Mouse (Mus musculus) heart, embryonic 16.5 days (tissue): ENCODE measurements around the gene Ilkap. TPM values are rescaled to one million over a fixed set of nuclear protein-coding genes. Genes with fewer than 3 reads are reported as not detected.

Experiments
- ATAC-seq: fragments of 200-750 bp; cut with Nextera tagmentation; replicated peaks from 2 replicates; pipeline ENCODE4 v1.8.0; 2017; ENCODE audit warnings: moderate number of reproducible peaks; ENCODE audit not compliant: insufficient read depth, low FRiP score; ENCODE audit errors: extremely low read depth
- H3K27ac ChIP-seq: fragments of 300-500 bp; sonication (generic); 2 replicates; pipeline ENCODE4 v1.5.1; 2014; ENCODE audit warnings: mild to moderate bottlenecking, low read length, control low read depth, moderate library complexity
- H3K27me3 ChIP-seq: fragments of 300-500 bp; sonication (generic); 2 replicates; pipeline ENCODE4 v1.6.1; 2014; ENCODE audit warnings: low read length, mixed read lengths; ENCODE audit not compliant: control insufficient read depth, insufficient read depth
- H3K36me3 ChIP-seq: fragments of 300-500 bp; sonication (generic); 2 replicates; pipeline ENCODE4 v1.6.1; 2014; ENCODE audit not compliant: control insufficient read depth, insufficient read depth
- H3K4me1 ChIP-seq: fragments of 300-500 bp; sonication (generic); 2 replicates; pipeline ENCODE4 v1.6.1; 2014; ENCODE audit warnings: low read length, mixed read lengths; ENCODE audit not compliant: control insufficient read depth, insufficient read depth
- H3K4me2 ChIP-seq: fragments of 300-500 bp; sonication (generic); 2 replicates; pipeline ENCODE4 v1.6.1; 2014; ENCODE audit warnings: low read depth, mild to moderate bottlenecking, control low read depth, low read length
- H3K4me3 ChIP-seq: fragments of 300-500 bp; sonication (generic); 2 replicates; pipeline ENCODE4 v1.5.1; 2014; ENCODE audit warnings: mild to moderate bottlenecking, control low read depth, low read length
- H3K9ac ChIP-seq: fragments of 300-500 bp; sonication (generic); 2 replicates; pipeline ENCODE4 v1.6.1; 2014; ENCODE audit warnings: low read length, control low read depth
- H3K9me3 ChIP-seq: fragments of 300-500 bp; sonication (generic); replicated peaks from 2 replicates; pipeline ENCODE4 v1.6.1; 2016; ENCODE audit warnings: low read length; ENCODE audit not compliant: control insufficient read depth
- WGBS: fragments of 180-500 bp; shearing (Covaris S2); extraction: QIAGEN DNeasy Blood & Tissue Kit; methylation state at CpG from one replicate; pipeline ENCODE4 v1.1.7; 2014; 5-methylcytosine and 5-hydroxymethylcytosine counted together
- polyA plus RNA-seq: library from polyadenylated mRNA; unstranded; fragments of >200 nt; fragmentation: Nextera tagmentation; extraction: Ambion mirVana; gene quantifications from 2 replicates; pipeline ENCODE4 v1.2.1, GENCODE M21; 2015

Gene Ilkap
- polyA plus RNA-seq, 1 experiment from 2014 or later: 113 TPM

- H3K27me3 ChIP-seq: no peaks in the 10 kb centered on the region
- no peak overlapping the region for H3K4me2 ChIP-seq
- H3K9me3 ChIP-seq: no peaks in the 10 kb centered on the region
- no peak for ATAC-seq
- WGBS: 66% methylated on average over 10 of the region's 10 CpGs
- peaks cover 5% of the 10 kb centered on the region for H3K4me1 ChIP-seq
- no peak overlapping the region for H3K4me3 ChIP-seq
- H3K27ac ChIP-seq: no peak overlapping the region
- peaks cover 28% of the 10 kb centered on the region for H3K36me3 ChIP-seq
- no peak overlapping the region for H3K9ac ChIP-seq
These were observed 21.4 kb upstream of the Ilkap start for GRCm38 (mm10) chr1:91419862-91420600.

- peaks cover 12% of the 10 kb centered on the region for H3K4me1 ChIP-seq
- H3K27ac ChIP-seq: no peak overlapping the region
- WGBS: 67% methylated on average over 1 of the region's 1 CpGs
- ATAC-seq: no peak
- H3K9ac ChIP-seq: no peak overlapping the region
- H3K4me2 ChIP-seq: no peak overlapping the region
- no peaks in the 10 kb centered on the region for H3K27me3 ChIP-seq
- no peak overlapping the region for H3K4me3 ChIP-seq
- no peaks in the 10 kb centered on the region for H3K9me3 ChIP-seq
- peaks cover 23% of the 10 kb centered on the region for H3K36me3 ChIP-seq
These were observed 19.4 kb upstream of the Ilkap start for GRCm38 (mm10) chr1:91417991-91418390.

GRCm38 (mm10) chr1:91415311-91415710 is 16.7 kb upstream of the Ilkap start:
- Histone ChIP-seq H3K27ac (peak overlapping the region; percentile 97), H3K36me3 (peaks cover 18% of the 10 kb centered on the region), H3K4me3 (no peak overlapping the region), H3K27me3 (no peaks in the 10 kb centered on the region), H3K4me1 (peaks cover 22% of the 10 kb centered on the region), H3K4me2 (no peak overlapping the region), H3K9ac (peak overlapping the region; percentile 78), H3K9me3 (no peaks in the 10 kb centered on the region)
- WGBS: 77% methylated on average over 5 of the region's 5 CpGs
- no peak for ATAC-seq

GRCm38 (mm10) chr1:91414903-91415302 is 16.3 kb upstream of the Ilkap start:
- H3K36me3 ChIP-seq: peaks cover 15% of the 10 kb centered on the region
- no peak for ATAC-seq
- peak overlapping the region; percentile 97 for H3K4me2 ChIP-seq
- 70% methylated on average over 4 of the region's 4 CpGs for WGBS
- peak overlapping the region; percentile 78 for H3K9ac ChIP-seq
- H3K4me3 ChIP-seq: no peak overlapping the region; the same call in 1 of the 2 replicates
- H3K27me3 ChIP-seq: no peaks in the 10 kb centered on the region
- H3K9me3 ChIP-seq: no peaks in the 10 kb centered on the region
- H3K4me1 ChIP-seq: peaks cover 22% of the 10 kb centered on the region
- H3K27ac ChIP-seq: peak overlapping the region; percentile 97

- WGBS: under 1% methylated on average over 29 of the region's 39 CpGs
- peak within 1 kb of the TSS; percentile 97 for H3K27ac ChIP-seq
- H3K9ac ChIP-seq: peak within 1 kb of the TSS; percentile 81
These were observed 15.4 kb upstream of the Ilkap start, which contains the start of gene Hes6 for GRCm38 (mm10) chr1:91413898-91414594. Gene Hes6, minus strand, starts transcription at chr1:91414038.

GRCm38 (mm10) chr1:91413536-91413897 is 14.9 kb upstream of the Ilkap start:
- no peaks in the 10 kb centered on the region for H3K27me3 ChIP-seq
- peaks cover 22% of the 10 kb centered on the region for H3K4me1 ChIP-seq
- peak overlapping the region; percentile 97 for H3K4me2 ChIP-seq
- H3K4me3 ChIP-seq: peak overlapping the region; percentile 86
- WGBS: under 1% methylated on average over 14 of the region's 14 CpGs
- ATAC-seq: peak; percentile 7; the same call in 1 of the 2 replicates
- peaks cover 12% of the 10 kb centered on the region for H3K36me3 ChIP-seq
- H3K9ac ChIP-seq: peak overlapping the region; percentile 78
- H3K27ac ChIP-seq: peak overlapping the region; percentile 97
- H3K9me3 ChIP-seq: no peaks in the 10 kb centered on the region

More at GRCm38 (mm10) chr1:91413898-91414594, 15.4 kb upstream of the Ilkap start, which contains the start of gene Hes6:
- Histone ChIP-seq H3K4me2 (peak within 1 kb of the TSS; percentile 97), H3K4me1 (peaks cover 22% of the 10 kb centered on the region), H3K9me3 (no peaks in the 10 kb centered on the region), H3K36me3 (peaks cover 12% of the 10 kb centered on the region), H3K4me3 (peak within 1 kb of the TSS; percentile 86), H3K27me3 (no peaks in the 10 kb centered on the region)
- ATAC-seq: peak; percentile 57

- Histone ChIP-seq H3K4me2 (peak overlapping the region; percentile 97), H3K27ac (peak overlapping the region; percentile 97), H3K4me1 (peaks cover 22% of the 10 kb centered on the region), H3K36me3 (peaks cover 10% of the 10 kb centered on the region), H3K27me3 (no peaks in the 10 kb centered on the region), H3K9me3 (no peaks in the 10 kb centered on the region), H3K9ac (peak overlapping the region; percentile 81), H3K4me3 (peak overlapping the region; percentile 86)
- WGBS: under 1% methylated on average over 34 of the region's 34 CpGs
- peak; percentile 91 for ATAC-seq
These were observed 14.5 kb upstream of the Ilkap start for GRCm38 (mm10) chr1:91413030-91413506.

GRCm38 (mm10) chr1:91412286-91413029 is 13.8 kb upstream of the Ilkap start:
- no peaks in the 10 kb centered on the region for H3K9me3 ChIP-seq
- no peaks in the 10 kb centered on the region for H3K27me3 ChIP-seq
- peaks cover 22% of the 10 kb centered on the region for H3K4me1 ChIP-seq
- 4% methylated on average over 61 of the region's 65 CpGs for WGBS
- H3K4me2 ChIP-seq: peak overlapping the region; percentile 97
- peak overlapping the region; percentile 81 for H3K9ac ChIP-seq
- peak; percentile 6; the same call in 1 of the 2 replicates for ATAC-seq
- H3K4me3 ChIP-seq: peak overlapping the region; percentile 86
- H3K36me3 ChIP-seq: peaks cover 4% of the 10 kb centered on the region
- H3K27ac ChIP-seq: peak overlapping the region; percentile 89
